Mouse (Mus musculus) frontal cortex, postnatal 10 days (tissue): ENCODE results near the gene Vmn1r15.

Experiments used
- DNase-seq, 2 experiments: peaks; one replicate each; pipeline ENCODE4 v3.0.0; 2022; ENCODE audit warnings: low spot score in 2 of 2, mixed read lengths in 1 of 2

Gene Vmn1r15

DNA sequence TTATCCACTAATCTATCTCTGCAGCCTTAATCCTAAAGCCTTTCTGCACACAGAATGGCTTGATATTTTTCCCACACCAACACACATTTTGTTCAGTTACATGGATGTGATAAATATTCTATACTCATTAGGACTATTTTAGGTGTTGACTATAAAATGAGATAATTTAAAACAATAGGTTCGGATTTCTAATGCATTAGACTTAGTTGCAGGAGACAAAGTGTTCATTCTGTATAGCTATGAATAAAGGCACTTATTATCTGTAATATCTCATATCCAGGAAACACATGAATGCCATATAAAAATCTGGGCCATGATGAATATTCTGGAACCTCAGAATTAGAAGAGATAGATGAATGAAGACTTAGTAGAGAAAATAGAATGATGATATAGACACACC is at the start of gene Vmn1r15:
TSS of gene Vmn1r15 (plus strand) at position 301 of the 400 bp plus-strand sequence.
- no peak for DNase-seq

DNA sequence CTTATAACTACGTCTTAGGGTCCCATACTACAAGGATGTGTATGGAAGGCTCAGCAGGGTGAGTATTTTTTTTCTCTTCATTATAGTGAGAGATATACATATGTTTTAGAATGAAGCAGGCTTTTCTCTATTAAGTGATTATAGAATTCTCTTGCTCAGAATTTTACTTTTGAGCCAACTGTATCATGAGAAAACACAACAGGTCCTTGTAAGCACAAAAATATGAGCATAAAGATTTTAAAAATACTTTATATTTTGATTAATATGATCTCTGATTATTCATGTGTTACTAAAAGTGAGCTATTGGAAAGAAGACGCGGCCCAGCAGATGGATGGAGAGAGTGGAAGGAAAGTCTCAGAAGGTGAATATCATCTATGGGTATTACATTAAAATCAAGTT is 26.4 kb upstream of the Vmn1r15 start, which contains the start of gene Vmn1r14:
TSS of gene Vmn1r14 (plus strand) at position 301 of the 400 bp plus-strand sequence.
- DNase-seq: no peak

GRCm38 (mm10) chr6:57260990-57261389 is 3.2 kb downstream of the Vmn1r15 start:
- DNase-seq: no peak

DNA sequence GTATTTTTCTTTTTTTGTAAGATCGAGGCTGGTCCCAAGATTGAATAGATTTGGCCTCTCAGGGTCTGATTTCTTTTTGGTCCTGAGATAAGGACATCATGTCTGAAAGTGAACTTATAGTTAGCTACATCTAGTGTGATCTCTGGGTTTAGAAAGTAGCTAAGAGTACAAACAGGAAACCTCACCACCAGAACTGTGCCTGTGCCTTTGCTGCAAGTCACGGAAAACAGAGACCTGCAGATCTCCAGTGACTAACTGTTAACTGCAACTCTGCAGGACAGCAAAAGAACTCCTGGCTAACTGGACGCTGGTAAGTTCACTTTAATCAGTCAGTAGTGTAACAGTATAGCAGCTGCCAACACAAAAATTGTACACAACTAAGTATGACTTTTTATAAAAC is 14.1 kb downstream of the Vmn1r15 start:
- no peak for DNase-seq

GRCm38 (mm10) chr6:57272517-57272916 is 14.8 kb downstream of the Vmn1r15 start:
- no peak for DNase-seq

DNA sequence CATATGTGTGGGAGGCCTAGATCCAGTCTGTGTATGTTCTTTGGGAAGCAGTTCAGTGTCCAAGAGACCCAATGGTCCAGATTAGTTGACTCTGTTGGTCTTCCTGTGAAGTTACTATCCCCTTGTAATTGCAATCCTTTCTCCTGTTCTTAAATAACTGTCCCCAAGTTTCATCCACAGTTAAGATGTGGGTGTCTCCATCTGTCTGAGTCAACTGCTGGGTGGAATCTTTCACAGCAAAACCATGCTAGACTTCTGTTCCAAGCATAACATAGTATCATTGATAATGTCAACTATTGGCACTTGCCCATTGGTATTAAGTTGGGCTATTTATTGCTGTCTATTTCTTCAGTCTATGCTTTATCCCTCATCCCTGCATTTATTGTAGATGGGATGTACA is 21.2 kb downstream of the Vmn1r15 start:
- DNase-seq: no peak
